Mouse (Mus musculus): Measurements from ENCODE around the gene Iqcf6.

GRCm38 (mm10) chr9:106652720-106653119 is 26.3 kb downstream of the Iqcf6 start:
- TF ChIP-seq CTCF (IDR thresholded peaks at IDR 0.05; ENCODE audit: low read depth, low read length): no peak; the same call in 1 of the 2 replicates
- no peak for TF ChIP-seq POLR2A (IDR thresholded peaks at IDR 0.05; ENCODE audit: extremely low read depth, insufficient read depth, low read length)

Measured in liver, adult 2 months (tissue).